Mouse (Mus musculus) liver, postnatal 0 days (tissue): ENCODE results near the gene Vsig1.

Experiments used
- CTCF ChIP-seq: sonication (generic); IDR thresholded peaks from 2 replicates; pipeline ENCODE4 v1.5.1; 2016; ENCODE audit warnings: antibody characterized with exemption, low read depth
- EP300 ChIP-seq: IDR thresholded peaks from 2 replicates; pipeline ENCODE4 v1.6.1; 2016; ENCODE audit warnings: antibody characterized with exemption, low read depth, mild to moderate bottlenecking

DNA sequence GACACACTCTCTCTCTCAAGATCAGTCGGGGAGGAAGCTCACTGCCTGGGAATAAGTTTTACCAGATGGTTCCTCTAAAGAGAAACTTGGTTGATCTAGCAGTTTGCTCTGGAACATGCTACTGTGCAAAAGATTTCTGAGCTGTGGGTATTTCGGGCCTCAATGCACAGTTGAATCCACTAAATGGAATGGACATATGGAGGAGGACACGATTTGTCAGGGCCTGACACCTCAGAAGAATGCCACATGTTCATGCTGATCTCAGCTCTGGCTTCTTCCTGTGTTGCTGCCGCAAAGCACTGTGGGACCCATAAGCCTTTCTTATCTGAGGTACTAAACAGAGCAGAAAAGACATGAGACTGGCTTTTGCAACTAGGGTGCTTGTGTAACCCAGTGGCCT is 15.6 kb upstream of the Vsig1 start:
- TF ChIP-seq CTCF (no peak), EP300 (no peak)
